Mouse (Mus musculus) CD8-positive naive resting alpha-beta T cell, adult 2 months (primary cell): Measurements from ENCODE around the gene Vmn2r78.
"Not testable (repeated sequence)": the region's sequence is repeated elsewhere in the genome, so short reads cannot be mapped to it uniquely, and the experiment has no call there.

Source experiments
- DNase-seq, 2 experiments: peaks; one replicate each; pipeline ENCODE4 v3.0.0; 2022; ENCODE audit warnings: low read depth in 2 of 2, low spot score in 2 of 2

The Vmn2r78 gene

DNA sequence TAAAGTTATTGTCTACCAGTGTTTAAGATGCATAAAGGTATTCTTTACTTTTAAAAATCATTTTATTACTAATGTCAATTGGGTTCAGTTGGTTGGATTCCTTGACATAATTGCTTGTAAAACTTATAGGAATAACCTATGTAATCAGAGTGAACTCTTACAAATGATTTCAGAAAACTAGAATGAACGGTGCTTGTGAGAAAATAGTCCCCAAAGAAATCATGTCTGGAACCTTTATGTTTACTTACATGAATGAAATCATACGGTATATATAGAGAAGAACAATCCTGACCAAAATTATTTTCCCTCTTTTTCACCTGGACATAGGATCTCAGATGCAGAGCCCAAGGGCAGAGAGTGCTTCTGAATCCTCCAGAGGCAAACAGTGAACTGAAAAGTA, at the start of gene Vmn2r78:
Vmn2r78 (plus strand) TSS at position 301 of the 400 bp plus-strand sequence.
- DNase-seq: not testable (repeated sequence)

DNA sequence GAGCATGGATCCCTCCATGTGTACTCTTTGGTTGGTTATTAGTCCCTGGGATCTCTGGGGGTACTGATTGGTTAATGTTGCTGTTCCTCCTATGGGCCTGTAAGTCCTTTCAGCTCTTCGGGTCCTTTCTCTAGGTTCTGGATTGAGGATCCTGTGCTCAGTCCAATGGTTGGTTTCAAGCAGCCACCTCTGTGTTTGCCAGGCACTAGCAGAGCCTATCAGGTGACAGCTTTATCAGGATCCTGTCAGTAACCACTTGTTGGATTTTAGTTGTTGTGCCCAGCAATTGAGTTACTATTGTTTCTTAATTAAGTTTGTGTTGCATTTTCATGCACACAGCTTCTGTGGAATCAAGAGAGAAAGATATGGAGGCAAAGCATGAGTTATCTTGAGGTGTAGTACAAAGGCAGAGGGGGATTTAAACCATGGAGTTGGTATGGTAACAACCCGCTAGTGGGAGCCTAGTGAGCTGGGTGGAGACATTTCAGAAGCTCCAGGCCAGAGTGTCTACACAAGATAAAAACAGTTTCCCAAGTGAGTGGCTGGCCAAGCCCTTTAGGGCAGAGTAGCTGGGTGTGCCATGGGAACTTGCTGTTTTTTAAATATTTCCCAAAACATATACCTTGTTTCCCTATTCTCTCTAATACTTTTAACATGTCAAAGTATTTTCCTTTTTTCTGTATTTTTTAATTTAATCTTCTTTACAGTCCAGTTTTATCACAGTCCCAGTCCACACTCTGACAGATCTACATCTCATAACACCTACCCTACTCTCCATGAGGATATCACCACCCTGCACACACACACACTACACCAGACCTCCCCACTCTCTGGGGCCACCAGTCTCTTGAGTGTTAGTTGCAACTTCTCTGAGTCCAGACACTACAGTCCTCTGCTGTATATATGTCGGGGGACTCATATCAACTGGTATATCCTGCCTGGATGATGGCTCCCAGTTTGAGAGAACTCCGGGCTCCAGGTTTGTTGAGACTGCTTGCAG, 25.1 kb upstream of the Vmn2r78 start:
- DNase-seq: no peak

DNA sequence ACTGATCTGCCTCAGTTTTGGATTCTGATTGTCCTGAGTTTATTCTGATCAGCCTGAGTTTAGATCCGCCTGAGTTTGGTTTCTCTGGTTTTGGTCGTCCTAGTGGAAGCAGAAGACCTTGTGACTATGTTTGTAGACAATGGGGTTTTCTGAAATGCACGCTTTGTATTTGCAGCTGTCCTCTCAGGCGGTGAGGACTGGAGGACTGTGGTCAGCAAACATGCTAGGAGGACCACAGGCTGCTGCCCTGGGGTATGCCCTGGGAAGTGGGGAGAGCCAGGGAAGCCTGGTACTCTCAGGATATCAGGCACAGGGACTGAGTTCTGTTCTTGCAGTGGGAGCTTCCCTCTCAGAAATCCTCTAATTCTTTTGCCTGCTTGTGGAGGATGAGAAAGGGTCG, 22.4 kb downstream of the Vmn2r78 start:
- no peak for DNase-seq

DNA sequence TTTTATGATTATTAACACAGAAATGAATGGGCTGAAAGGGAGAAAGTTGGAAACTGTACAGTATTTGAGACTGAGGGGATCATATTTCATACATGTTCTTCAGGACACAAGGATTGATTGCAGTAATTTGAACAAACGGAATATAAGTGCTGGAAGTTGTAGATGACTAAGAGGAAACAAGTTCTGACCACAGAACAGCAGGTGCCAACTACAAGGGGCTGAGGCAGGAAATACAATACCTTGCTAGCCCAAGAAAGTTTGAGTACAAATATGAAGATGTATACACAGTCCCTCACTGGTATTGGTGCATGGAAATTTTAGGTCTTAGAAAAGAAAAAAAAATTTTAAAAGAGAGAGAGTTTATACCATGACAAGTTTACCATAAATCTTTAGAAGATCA, 79.8 kb downstream of the Vmn2r78 start:
- DNase-seq: no peak

DNA sequence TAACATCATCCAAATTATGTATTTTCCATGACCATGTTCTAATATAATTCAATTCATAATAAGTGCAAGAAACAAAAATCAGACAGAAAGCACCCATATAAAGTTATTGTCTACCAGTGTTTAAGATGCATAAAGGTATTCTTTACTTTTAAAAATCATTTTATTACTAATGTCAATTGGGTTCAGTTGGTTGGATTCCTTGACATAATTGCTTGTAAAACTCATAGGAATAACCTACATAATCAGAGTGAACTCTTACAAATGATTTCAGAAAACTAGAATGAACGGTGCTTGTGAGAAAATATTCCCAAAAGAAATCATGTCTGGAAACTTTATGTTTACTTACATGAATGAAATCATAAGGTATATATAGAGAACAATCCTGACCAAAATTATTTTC, 80.9 kb downstream of the Vmn2r78 start, which contains the start of gene Vmn2r79:
Vmn2r79 (plus strand) TSS at position 301 of the 400 bp plus-strand sequence.
- DNase-seq: not testable (repeated sequence)
